Mouse (Mus musculus) small intestine, adult 2 months (tissue): ENCODE results near the gene Ablim2. TPM values are rescaled to one million over a fixed set of nuclear protein-coding genes. Genes with fewer than 3 reads are reported as not detected.

Experiments used
- H3K27ac ChIP-seq: fragments of 200-500 bp; 2 replicates; pipeline ENCODE4 v1.5.1; 2012; ENCODE audit warnings: low read depth, low read length, control low read depth, inconsistent platforms; ENCODE audit not compliant: insufficient read depth
- H3K27me3 ChIP-seq: fragments of 200-500 bp; 2 replicates; pipeline ENCODE4 v1.6.1; 2012; ENCODE audit warnings: mild to moderate bottlenecking, moderate library complexity, low read length, inconsistent platforms; ENCODE audit not compliant: control insufficient read depth, insufficient read depth
- H3K36me3 ChIP-seq: fragments of 200-500 bp; 2 replicates; pipeline ENCODE4 v1.6.1; 2012; ENCODE audit warnings: mild to moderate bottlenecking, low read length, control low read depth, inconsistent platforms; ENCODE audit not compliant: control insufficient read depth, insufficient read depth
- H3K4me1 ChIP-seq: fragments of 200-500 bp; 2 replicates; pipeline ENCODE4 v1.6.1; 2012; ENCODE audit warnings: low read length, inconsistent platforms, mixed read lengths; ENCODE audit not compliant: control insufficient read depth, insufficient read depth, insufficient read length
- H3K4me3 ChIP-seq: fragments of 200-500 bp; 2 replicates; pipeline ENCODE4 v1.5.1; 2012; ENCODE audit warnings: low read depth, mild to moderate bottlenecking, control low read depth, inconsistent platforms, low read length, moderate library complexity
- CTCF ChIP-seq: fragments of 200-500 bp; IDR thresholded peaks from 2 replicates; pipeline ENCODE4 v1.5.1; 2012; ENCODE audit warnings: low read depth, mild to moderate bottlenecking, control low read depth, inconsistent platforms, low read length, moderate library complexity, mixed read lengths; ENCODE audit not compliant: insufficient replicate concordance, insufficient read length; ENCODE audit errors: extremely low read depth
- POLR2A ChIP-seq: fragments of 200-500 bp; IDR thresholded peaks from 2 replicates; pipeline ENCODE4 v1.6.1; 2012; ENCODE audit warnings: low read depth, mild to moderate bottlenecking, control low read depth, inconsistent platforms, low read length, moderate library complexity
- WGBS: fragments of 180-500 bp; shearing (Covaris S2); methylation state at CpG from one replicate; pipeline ENCODE4 v1.1.7; 2018; 5-methylcytosine and 5-hydroxymethylcytosine counted together
- polyA plus RNA-seq: library from polyadenylated mRNA; depleted of rRNA; stranded (reverse); fragments of >200 nt; gene quantifications from 2 replicates; pipeline ENCODE4 v1.2.3, GENCODE M21; 2012

Gene Ablim2
- polyA plus RNA-seq, 1 experiment, result 9.1 TPM

- Histone ChIP-seq H3K4me3 (no peak overlapping the region), H3K27me3 (no peaks in the 10 kb centered on the region), H3K4me1 (no peaks in the 10 kb centered on the region; the same call in 1 of the 2 replicates), H3K36me3 (no peaks in the 10 kb centered on the region), H3K27ac (no peak overlapping the region)
- 77% methylated on average over 5 of the region's 5 CpGs for whole genome bisulfite sequencing
- TF ChIP-seq POLR2A, result no peak
- no peak for TF ChIP-seq CTCF
Observed at GRCm38 (mm10) chr5:35851485-35851884, 93.8 kb downstream of the Ablim2 start.

DNA sequence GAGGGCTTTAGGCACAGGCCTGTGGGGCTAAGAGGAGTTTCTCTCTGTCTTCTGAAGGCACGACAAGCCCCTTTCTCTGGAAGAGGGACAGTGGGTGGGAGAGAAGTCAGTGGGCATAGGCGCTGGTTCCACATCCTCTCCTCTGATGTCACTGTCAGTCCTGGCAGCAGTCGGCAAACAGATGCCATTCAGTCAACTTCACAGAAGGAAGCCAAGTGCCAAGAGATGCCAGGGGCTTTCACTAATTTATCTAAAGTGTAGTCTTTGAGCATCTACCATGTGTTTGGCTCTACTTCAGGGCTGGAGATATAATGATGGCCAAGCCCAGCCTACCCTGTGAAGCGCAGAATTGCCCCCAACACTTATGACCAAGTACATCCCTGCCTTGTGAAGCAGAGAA is 95.8 kb downstream of the Ablim2 start:
- no peak for TF ChIP-seq POLR2A
- TF ChIP-seq CTCF, result no peak
- Histone ChIP-seq H3K27me3 (no peaks in the 10 kb centered on the region), H3K4me3 (no peak overlapping the region), H3K36me3 (no peaks in the 10 kb centered on the region), H3K27ac (no peak overlapping the region), H3K4me1 (no peaks in the 10 kb centered on the region; the same call in 1 of the 2 replicates)
- WGBS, result 87% methylated on average over 4 of the region's 4 CpGs

- H3K4me3 ChIP-seq, result no peak overlapping the region
- H3K4me1 ChIP-seq, result no peaks in the 10 kb centered on the region; the same call in 1 of the 2 replicates
- H3K27me3 ChIP-seq, result no peaks in the 10 kb centered on the region
- TF ChIP-seq CTCF, result no peak
- no peaks in the 10 kb centered on the region for H3K36me3 ChIP-seq
- no peak overlapping the region for H3K27ac ChIP-seq
- WGBS, result 10% methylated on average over 3 of the region's 3 CpGs
Observed at GRCm38 (mm10) chr5:35856245-35856644, 98.6 kb downstream of the Ablim2 start.

DNA sequence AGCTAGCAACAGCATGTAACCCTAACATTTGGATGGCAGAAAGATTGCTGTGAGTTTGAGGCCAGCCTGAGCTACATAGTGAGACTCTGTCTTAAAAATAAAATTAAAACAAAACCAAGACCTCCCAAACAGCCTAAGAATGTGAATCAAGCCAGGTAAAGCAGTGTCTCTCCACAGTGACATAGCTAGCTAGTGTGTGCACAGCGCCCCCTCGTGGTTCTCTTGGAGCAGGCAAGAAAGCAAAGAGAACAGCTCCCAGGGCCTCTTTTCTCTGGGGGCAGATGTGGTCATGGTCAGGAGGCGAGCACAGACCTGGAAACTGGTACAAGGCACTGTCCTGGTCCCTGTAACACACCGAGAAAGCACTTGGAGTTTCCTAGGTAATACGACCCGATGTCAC is 100.4 kb downstream of the Ablim2 start:
- no peak overlapping the region for H3K4me3 ChIP-seq
- H3K36me3 ChIP-seq, result no peaks in the 10 kb centered on the region
- WGBS, result 19% methylated on average over 6 of the region's 6 CpGs
- TF ChIP-seq POLR2A, result no peak
- TF ChIP-seq CTCF, result peak; percentile 80; the same call in 1 of the 2 replicates
- no peaks in the 10 kb centered on the region; the same call in 1 of the 2 replicates for H3K4me1 ChIP-seq
- no peak overlapping the region for H3K27ac ChIP-seq
- H3K27me3 ChIP-seq, result no peaks in the 10 kb centered on the region

DNA sequence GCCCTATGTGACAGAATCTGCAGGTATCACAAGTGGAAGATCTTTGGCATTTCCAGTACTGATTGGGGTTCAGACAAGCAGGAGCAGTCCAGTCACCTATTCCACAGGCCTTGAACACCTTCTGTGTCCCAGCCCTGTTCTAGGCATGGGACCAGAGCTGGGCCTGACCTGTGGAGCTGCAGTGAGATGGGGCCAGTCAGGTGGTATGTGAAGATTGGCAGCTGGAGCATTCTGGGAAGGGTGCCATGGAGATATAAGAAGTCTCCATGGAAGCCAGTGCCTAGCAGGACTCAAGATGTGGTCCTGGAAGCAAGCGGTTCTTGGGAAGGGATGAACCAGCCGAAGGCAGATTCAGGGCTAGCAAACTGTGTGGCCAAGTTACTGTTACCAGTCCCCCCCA is 103.8 kb downstream of the Ablim2 start:
- 86% methylated on average over 2 of the region's 2 CpGs for WGBS
- no peaks in the 10 kb centered on the region for H3K4me1 ChIP-seq
- no peak overlapping the region for H3K27ac ChIP-seq
- no peak overlapping the region for H3K4me3 ChIP-seq
- no peaks in the 10 kb centered on the region for H3K36me3 ChIP-seq
- TF ChIP-seq CTCF (no peak), POLR2A (no peak)
- H3K27me3 ChIP-seq, result no peaks in the 10 kb centered on the region

DNA sequence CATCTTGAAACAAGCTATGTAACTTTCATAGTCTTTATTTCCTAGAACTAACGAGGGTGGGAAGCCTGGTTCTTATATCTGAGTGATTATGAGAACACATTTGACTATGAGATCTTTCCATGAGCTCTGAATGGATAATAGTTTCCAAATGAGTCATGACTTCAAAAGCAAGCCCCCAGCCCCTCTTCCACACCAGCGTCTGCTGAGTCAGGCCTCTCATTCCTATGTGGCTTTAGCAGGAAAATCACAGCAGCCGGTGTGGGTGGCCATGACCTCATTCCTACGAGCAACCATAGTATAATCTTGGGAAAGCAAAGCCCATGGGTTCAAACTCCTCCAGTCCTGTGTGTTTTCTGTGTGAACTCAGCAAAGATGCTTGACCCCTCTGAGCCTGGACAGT is 112.3 kb downstream of the Ablim2 start:
- WGBS, result 76% methylated on average over 4 of the region's 4 CpGs
- TF ChIP-seq CTCF (no peak), POLR2A (no peak)
- Histone ChIP-seq H3K4me3 (no peak overlapping the region), H3K36me3 (no peaks in the 10 kb centered on the region), H3K27ac (no peak overlapping the region), H3K4me1 (no peaks in the 10 kb centered on the region), H3K27me3 (no peaks in the 10 kb centered on the region)

GRCm38 (mm10) chr5:35870408-35871012 is 112.8 kb downstream of the Ablim2 start:
- TF ChIP-seq CTCF (peak; percentile 75; the same call in 1 of the 2 replicates), POLR2A (no peak)
- H3K4me1 ChIP-seq, result no peaks in the 10 kb centered on the region
- no peak overlapping the region for H3K27ac ChIP-seq
- H3K36me3 ChIP-seq, result no peaks in the 10 kb centered on the region
- H3K27me3 ChIP-seq, result no peaks in the 10 kb centered on the region
- H3K4me3 ChIP-seq, result no peak overlapping the region
- 48% methylated on average over 8 of the region's 8 CpGs for WGBS
